Mouse (Mus musculus) c-Kit-positive CD71-negative TER-119-negative erythroid progenitor cells, embryonic 14.5 days (primary cell): ENCODE data around the gene Cdh10.

ENCODE experiments used
- DNase-seq: peaks from one replicate; pipeline ENCODE4 v3.0.0-alpha.2; 2013; ENCODE audit warnings: low read depth

Cdh10 gene

GRCm38 (mm10) chr15:18818185-18818973 lies at the start of gene Cdh10:
TSS of gene Cdh10 (plus strand) at chr15:18818947.
- DNase-seq: no peak

- DNase-seq: no peak
Measured at GRCm38 (mm10) chr15:18809148-18809827, 9.5 kb upstream of the Cdh10 start.

GRCm38 (mm10) chr15:18817707-18818106 lies 1.0 kb upstream of the Cdh10 start:
- DNase-seq: no peak

- DNase-seq: no peak
Measured at GRCm38 (mm10) chr15:18820226-18820625, 1.5 kb downstream of the Cdh10 start.

GRCm38 (mm10) chr15:18821114-18821756 lies 2.5 kb downstream of the Cdh10 start:
- peak; percentile 63 for DNase-seq

GRCm38 (mm10) chr15:18823420-18823819 lies 4.7 kb downstream of the Cdh10 start:
- no peak for DNase-seq

- DNase-seq: peak; percentile 28
Measured at GRCm38 (mm10) chr15:18832263-18832662, 13.5 kb downstream of the Cdh10 start.

- no peak for DNase-seq
Measured at GRCm38 (mm10) chr15:18841769-18842168, 23.0 kb downstream of the Cdh10 start.

- no peak for DNase-seq
Measured at GRCm38 (mm10) chr15:18844807-18845206, 26.1 kb downstream of the Cdh10 start.

GRCm38 (mm10) chr15:18850497-18850896 lies 31.8 kb downstream of the Cdh10 start:
- no peak for DNase-seq

- no peak for DNase-seq
Measured at GRCm38 (mm10) chr15:18858135-18858534, 39.4 kb downstream of the Cdh10 start.

GRCm38 (mm10) chr15:18869871-18870270 lies 51.1 kb downstream of the Cdh10 start:
- DNase-seq: no peak

- no peak for DNase-seq
Measured at GRCm38 (mm10) chr15:18881467-18881866, 62.7 kb downstream of the Cdh10 start.

- DNase-seq: no peak
Measured at GRCm38 (mm10) chr15:18886673-18887072, 67.9 kb downstream of the Cdh10 start.

- no peak for DNase-seq
Measured at GRCm38 (mm10) chr15:18888912-18889311, 70.2 kb downstream of the Cdh10 start.

- no peak for DNase-seq
Measured at GRCm38 (mm10) chr15:18890358-18890757, 71.6 kb downstream of the Cdh10 start.

GRCm38 (mm10) chr15:18900776-18901175 lies 82.0 kb downstream of the Cdh10 start:
- DNase-seq: no peak

GRCm38 (mm10) chr15:18904131-18904530 lies 85.4 kb downstream of the Cdh10 start:
- no peak for DNase-seq

GRCm38 (mm10) chr15:18910612-18911011 lies 91.9 kb downstream of the Cdh10 start:
- no peak for DNase-seq

GRCm38 (mm10) chr15:18925392-18926117 lies 106.8 kb downstream of the Cdh10 start:
- DNase-seq: no peak

GRCm38 (mm10) chr15:18926964-18927363 lies 108.2 kb downstream of the Cdh10 start:
- DNase-seq: no peak

GRCm38 (mm10) chr15:18952266-18952665 lies 133.5 kb downstream of the Cdh10 start:
- no peak for DNase-seq
